Mouse (Mus musculus): Measurements from ENCODE around the gene Sim1. TPM values are rescaled to one million over a fixed set of nuclear protein-coding genes. Genes with fewer than 3 reads are reported as not detected.

Gene Sim1
- polyA plus RNA-seq, 1 experiment from 2014 or later = not detected

- no peak overlapping the region for H3K27ac ChIP-seq
- WGBS (ENCODE audit: missing documents) = 8% methylated on average over 32 of the region's 32 CpGs
- H3K79me2 ChIP-seq (ENCODE audit: inconsistent target) = no peaks in the 10 kb centered on the region
- H3K36me3 ChIP-seq (ENCODE audit: inconsistent target) = no peaks in the 10 kb centered on the region
- H3K4me3 ChIP-seq (ENCODE audit: inconsistent target) = no peak overlapping the region
These were observed 3.2 kb downstream of the Sim1 start for GRCm38 (mm10) chr10:50897530-50898471.

GRCm38 (mm10) chr10:50898621-50899020 is 4.1 kb downstream of the Sim1 start:
- WGBS (ENCODE audit: missing documents) = 14% methylated on average over 2 of the region's 2 CpGs
- Histone ChIP-seq H3K27ac (no peak overlapping the region), H3K4me3 (ENCODE audit: inconsistent target) (no peak overlapping the region), H3K36me3 (ENCODE audit: inconsistent target) (no peaks in the 10 kb centered on the region), H3K79me2 (ENCODE audit: inconsistent target) (no peaks in the 10 kb centered on the region)

- Histone ChIP-seq H3K36me3 (ENCODE audit: inconsistent target) (no peaks in the 10 kb centered on the region), H3K4me3 (ENCODE audit: inconsistent target) (no peak overlapping the region), H3K27ac (no peak overlapping the region), H3K79me2 (ENCODE audit: inconsistent target) (no peaks in the 10 kb centered on the region)
- WGBS (ENCODE audit: missing documents) = 7% methylated on average over 21 of the region's 21 CpGs
These were observed 5.5 kb downstream of the Sim1 start for GRCm38 (mm10) chr10:50899846-50900745.

GRCm38 (mm10) chr10:50900746-50901600 is 6.4 kb downstream of the Sim1 start:
- H3K36me3 ChIP-seq (ENCODE audit: inconsistent target) = no peaks in the 10 kb centered on the region
- H3K4me3 ChIP-seq (ENCODE audit: inconsistent target) = no peak overlapping the region
- no peak overlapping the region for H3K27ac ChIP-seq
- H3K79me2 ChIP-seq (ENCODE audit: inconsistent target) = no peaks in the 10 kb centered on the region
- WGBS (ENCODE audit: missing documents) = 10% methylated on average over 42 of the region's 42 CpGs

GRCm38 (mm10) chr10:50901601-50902475 is 7.3 kb downstream of the Sim1 start:
- H3K27ac ChIP-seq = no peak overlapping the region
- H3K36me3 ChIP-seq (ENCODE audit: inconsistent target) = no peaks in the 10 kb centered on the region
- no peak overlapping the region for H3K4me3 ChIP-seq (ENCODE audit: inconsistent target)
- H3K79me2 ChIP-seq (ENCODE audit: inconsistent target) = no peaks in the 10 kb centered on the region
- 9% methylated on average over 19 of the region's 19 CpGs for WGBS (ENCODE audit: missing documents)

GRCm38 (mm10) chr10:50902741-50903715 is 8.5 kb downstream of the Sim1 start:
- Histone ChIP-seq H3K36me3 (ENCODE audit: inconsistent target) (no peaks in the 10 kb centered on the region), H3K4me3 (ENCODE audit: inconsistent target) (no peak overlapping the region), H3K79me2 (ENCODE audit: inconsistent target) (no peaks in the 10 kb centered on the region), H3K27ac (no peak overlapping the region)
- WGBS (ENCODE audit: missing documents) = 6% methylated on average over 43 of the region's 43 CpGs

- 7% methylated on average over 26 of the region's 26 CpGs for WGBS (ENCODE audit: missing documents)
- Histone ChIP-seq H3K27ac (no peak overlapping the region), H3K36me3 (ENCODE audit: inconsistent target) (no peaks in the 10 kb centered on the region)
These were observed 9.6 kb downstream of the Sim1 start for GRCm38 (mm10) chr10:50903846-50904763.

GRCm38 (mm10) chr10:50904764-50905701 is 10.5 kb downstream of the Sim1 start:
- WGBS (ENCODE audit: missing documents) = 14% methylated on average over 22 of the region's 29 CpGs

More at GRCm38 (mm10) chr10:50903846-50904763, 9.6 kb downstream of the Sim1 start:
- Histone ChIP-seq H3K79me2 (ENCODE audit: inconsistent target) (no peaks in the 10 kb centered on the region), H3K4me3 (ENCODE audit: inconsistent target) (no peak overlapping the region)

GRCm38 (mm10) chr10:50910400-50910799 is 15.8 kb downstream of the Sim1 start:
- Histone ChIP-seq H3K27ac (no peak overlapping the region), H3K4me3 (ENCODE audit: inconsistent target) (no peak overlapping the region), H3K79me2 (ENCODE audit: inconsistent target) (no peaks in the 10 kb centered on the region), H3K36me3 (ENCODE audit: inconsistent target) (no peaks in the 10 kb centered on the region)
- 3% methylated on average over 16 of the region's 16 CpGs for WGBS (ENCODE audit: missing documents)

More at GRCm38 (mm10) chr10:50904764-50905701, 10.5 kb downstream of the Sim1 start:
- H3K79me2 ChIP-seq (ENCODE audit: inconsistent target) = no peaks in the 10 kb centered on the region
- no peaks in the 10 kb centered on the region for H3K36me3 ChIP-seq (ENCODE audit: inconsistent target)
- no peak overlapping the region for H3K4me3 ChIP-seq (ENCODE audit: inconsistent target)
- no peak overlapping the region for H3K27ac ChIP-seq

- Histone ChIP-seq H3K36me3 (ENCODE audit: inconsistent target) (no peaks in the 10 kb centered on the region), H3K27ac (no peak overlapping the region), H3K79me2 (ENCODE audit: inconsistent target) (no peaks in the 10 kb centered on the region), H3K4me3 (ENCODE audit: inconsistent target) (no peak overlapping the region)
- 9% methylated on average over 12 of the region's 12 CpGs for WGBS (ENCODE audit: missing documents)
These were observed 16.4 kb downstream of the Sim1 start for GRCm38 (mm10) chr10:50910861-50911410.

- Histone ChIP-seq H3K4me3 (ENCODE audit: inconsistent target) (no peak overlapping the region), H3K27ac (no peak overlapping the region), H3K79me2 (ENCODE audit: inconsistent target) (no peaks in the 10 kb centered on the region), H3K36me3 (ENCODE audit: inconsistent target) (no peaks in the 10 kb centered on the region)
- 60% methylated on average over 2 of the region's 2 CpGs for WGBS (ENCODE audit: missing documents)
These were observed 21.1 kb downstream of the Sim1 start for GRCm38 (mm10) chr10:50915607-50916006.

Measured in macrophage (primary cell).